Mouse (Mus musculus): ENCODE measurements around the gene Cmklr1.

Cmklr1 gene

GRCm38 (mm10) chr5:113620999-113621398 is 29.2 kb downstream of the Cmklr1 start:
- DNase-seq (ENCODE audit: low read depth, low spot score), result no peak

- DNase-seq (ENCODE audit: low read depth, low spot score), result peak; percentile 63
These were observed 30.0 kb downstream of the Cmklr1 start for GRCm38 (mm10) chr5:113620130-113620716.

GRCm38 (mm10) chr5:113619151-113619550 is 31.1 kb downstream of the Cmklr1 start:
- DNase-seq (ENCODE audit: low read depth, low spot score), result no peak

GRCm38 (mm10) chr5:113618716-113619115 is 31.5 kb downstream of the Cmklr1 start:
- DNase-seq (ENCODE audit: low read depth, low spot score), result no peak

- DNase-seq (ENCODE audit: low read depth, low spot score), result no peak
These were observed 38.4 kb downstream of the Cmklr1 start for GRCm38 (mm10) chr5:113611771-113612233.

DNA sequence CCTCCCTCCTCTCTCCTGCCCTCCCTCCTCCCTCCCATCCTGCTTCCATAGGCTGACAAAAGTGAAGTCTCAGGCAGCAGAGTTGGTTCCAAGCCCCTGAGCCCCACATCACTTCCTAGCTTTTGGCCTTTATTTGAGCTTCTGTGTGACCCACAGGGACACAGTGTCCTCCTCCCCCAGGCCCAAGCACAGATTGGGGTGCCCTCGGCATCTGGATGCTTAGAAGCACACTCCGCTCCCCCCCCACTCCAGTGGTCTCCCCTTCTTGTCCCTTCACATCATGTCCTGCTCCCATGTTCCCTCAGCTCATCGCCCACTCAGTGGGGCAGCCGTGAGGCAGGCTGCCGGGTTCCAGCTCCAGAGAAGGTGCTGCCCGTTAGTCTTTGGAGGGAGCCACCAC is 39.1 kb downstream of the Cmklr1 start:
- DNase-seq (ENCODE audit: low read depth, low spot score), result no peak

DNA sequence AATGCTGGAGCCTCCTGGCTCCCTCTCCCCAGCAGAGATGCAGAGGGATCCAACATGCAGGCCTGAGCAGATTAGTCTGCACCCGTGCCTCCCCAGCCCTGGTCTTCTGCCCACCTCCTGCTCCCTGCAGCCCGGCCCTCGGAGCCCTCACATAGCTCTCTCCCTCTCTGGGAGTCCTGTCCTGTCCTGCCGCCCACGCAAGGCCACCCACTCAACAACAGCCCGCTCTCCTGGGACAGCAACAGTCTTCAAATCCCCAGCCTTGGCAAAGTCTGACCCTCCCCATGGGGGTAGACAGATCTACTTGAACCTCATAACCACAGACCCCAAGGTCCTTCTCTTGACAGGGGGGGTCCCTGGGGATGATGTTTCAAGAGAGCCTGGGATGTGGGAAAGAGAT is 39.7 kb downstream of the Cmklr1 start:
- DNase-seq (ENCODE audit: low read depth, low spot score), result no peak

DNA sequence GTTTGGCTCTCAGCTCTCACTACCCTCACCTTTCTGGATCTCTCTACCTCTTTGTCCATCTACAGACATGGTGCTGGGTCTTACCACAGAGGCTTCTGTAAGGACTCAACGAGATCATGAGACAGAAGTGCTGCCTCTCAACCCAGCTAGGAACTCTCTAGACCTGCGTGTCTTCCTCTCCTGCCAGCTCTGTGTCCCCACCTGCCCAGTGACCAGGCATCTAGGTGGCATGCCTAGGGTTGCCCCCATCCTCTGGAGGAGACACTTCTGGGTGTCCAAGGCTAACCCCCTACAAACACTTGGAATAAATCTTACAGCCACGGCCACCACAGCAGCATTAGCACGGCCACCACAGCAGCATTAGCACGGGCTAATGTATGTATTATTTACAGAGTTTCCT is 40.3 kb downstream of the Cmklr1 start:
- no peak for DNase-seq (ENCODE audit: low read depth, low spot score)

DNA sequence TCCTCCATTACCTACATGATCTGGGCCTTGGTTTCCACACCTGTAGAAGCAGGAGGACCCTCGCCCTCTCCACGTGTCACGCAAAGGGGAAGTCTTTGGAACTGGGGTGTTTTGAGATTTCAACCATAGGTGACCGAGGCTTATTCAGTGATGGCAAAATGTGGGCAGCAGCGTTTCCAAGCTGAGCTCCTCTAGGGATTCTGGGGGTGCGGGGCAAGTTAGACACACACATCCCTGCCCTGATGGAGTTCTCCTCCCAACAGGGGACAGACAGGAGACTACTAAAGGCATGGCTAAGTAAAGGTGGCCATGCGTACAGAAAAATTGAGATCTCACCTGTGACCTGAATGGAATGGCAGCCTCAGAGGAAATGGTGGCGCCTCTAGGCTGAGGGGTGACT is 41.7 kb downstream of the Cmklr1 start:
- no peak for DNase-seq (ENCODE audit: low read depth, low spot score)

DNA sequence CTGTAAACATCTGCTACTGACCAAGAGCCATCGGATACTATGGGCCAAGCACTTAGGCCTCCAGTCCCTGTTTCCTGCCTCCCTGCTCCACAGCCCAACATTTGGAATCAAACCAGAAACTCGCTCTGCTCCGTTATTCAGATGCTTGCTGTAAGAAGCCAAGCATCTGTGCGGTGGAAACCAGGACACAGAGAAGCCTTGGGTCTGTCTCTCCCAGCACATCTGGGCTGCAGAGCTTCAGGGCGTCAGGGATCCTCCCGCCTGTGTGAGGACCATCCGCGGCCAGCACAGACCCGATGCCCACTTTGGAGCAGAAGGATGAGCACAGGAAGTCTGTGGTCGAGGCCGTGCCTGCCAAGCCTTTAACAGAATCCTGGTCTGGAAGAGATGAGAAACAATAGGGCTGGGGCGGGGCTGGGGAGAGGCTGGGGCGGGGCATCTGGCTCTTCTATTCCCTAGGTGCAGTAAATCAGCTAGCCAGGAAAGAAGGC is 42.2 kb downstream of the Cmklr1 start:
- DNase-seq (ENCODE audit: low read depth, low spot score), result peak; percentile 67

- DNase-seq (ENCODE audit: low read depth, low spot score), result no peak
These were observed 43.1 kb downstream of the Cmklr1 start for GRCm38 (mm10) chr5:113606961-113607785.

DNA sequence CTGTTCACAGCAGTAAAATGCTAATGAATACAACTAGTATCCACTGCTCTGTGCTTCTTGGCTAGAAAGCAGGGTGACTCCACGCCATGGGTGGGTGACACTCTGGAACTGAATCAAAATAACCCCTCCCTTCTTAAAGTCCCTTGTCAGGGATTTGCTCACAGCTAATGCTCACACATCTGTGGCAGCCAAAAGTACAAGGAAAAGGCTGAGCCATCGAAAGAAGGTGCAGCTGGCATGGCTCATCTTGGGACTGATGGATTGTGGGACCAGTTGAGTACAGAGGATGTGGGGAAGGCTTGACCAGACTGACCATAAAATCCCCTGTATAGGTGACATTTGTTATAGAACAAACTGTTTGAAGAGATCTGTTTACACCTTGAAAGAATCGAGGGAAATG is 44.1 kb downstream of the Cmklr1 start:
- DNase-seq (ENCODE audit: low read depth, low spot score), result no peak

- no peak for DNase-seq (ENCODE audit: low read depth, low spot score)
These were observed 45.5 kb downstream of the Cmklr1 start for GRCm38 (mm10) chr5:113604758-113605157.

DNA sequence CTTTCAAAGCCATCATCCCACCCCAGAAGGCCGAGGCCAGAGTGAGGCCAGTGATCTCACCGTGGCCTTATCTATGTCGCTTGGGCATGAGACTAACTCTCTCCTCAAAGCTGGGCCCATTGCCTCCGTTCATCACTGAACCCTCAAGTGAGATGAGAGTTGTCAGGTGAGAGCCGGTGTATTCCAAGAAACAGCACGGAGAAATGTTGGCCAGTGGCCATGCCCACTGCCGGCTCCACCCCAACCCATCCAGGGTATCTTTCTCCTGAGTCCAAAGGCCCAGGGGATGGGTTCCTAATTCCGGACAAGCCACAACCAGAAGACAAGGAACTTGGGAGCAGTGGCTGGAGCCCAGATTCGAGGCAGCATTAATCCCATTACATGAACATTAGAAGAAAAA is 46.8 kb downstream of the Cmklr1 start:
- no peak for DNase-seq (ENCODE audit: low read depth, low spot score)

- no peak for DNase-seq (ENCODE audit: low read depth, low spot score)
These were observed 49.4 kb downstream of the Cmklr1 start for GRCm38 (mm10) chr5:113600803-113601202.

DNA sequence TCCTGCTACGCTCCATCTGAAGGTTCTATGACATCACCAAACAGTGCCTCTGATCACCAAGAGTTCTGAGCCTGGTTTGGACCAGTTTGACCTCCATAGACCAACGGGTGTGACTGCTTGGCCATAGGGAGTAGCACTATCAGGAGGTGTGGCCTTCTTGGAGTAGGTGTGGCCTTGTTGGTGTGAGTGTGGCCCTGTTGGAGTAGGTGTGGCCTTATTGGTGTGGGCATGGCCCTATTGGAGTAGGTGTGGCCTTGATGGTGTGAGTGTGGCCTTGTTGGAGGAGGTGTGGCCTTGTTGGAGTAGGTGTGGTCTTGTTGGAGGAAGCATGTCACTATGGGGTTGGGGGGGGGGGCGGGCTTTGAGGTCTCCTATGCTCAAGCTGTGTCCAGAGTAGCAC is 50.0 kb downstream of the Cmklr1 start:
- DNase-seq (ENCODE audit: low read depth, low spot score), result peak; percentile 97

GRCm38 (mm10) chr5:113596780-113597353 is 53.4 kb downstream of the Cmklr1 start:
- peak; percentile 57 for DNase-seq (ENCODE audit: low read depth, low spot score)

DNA sequence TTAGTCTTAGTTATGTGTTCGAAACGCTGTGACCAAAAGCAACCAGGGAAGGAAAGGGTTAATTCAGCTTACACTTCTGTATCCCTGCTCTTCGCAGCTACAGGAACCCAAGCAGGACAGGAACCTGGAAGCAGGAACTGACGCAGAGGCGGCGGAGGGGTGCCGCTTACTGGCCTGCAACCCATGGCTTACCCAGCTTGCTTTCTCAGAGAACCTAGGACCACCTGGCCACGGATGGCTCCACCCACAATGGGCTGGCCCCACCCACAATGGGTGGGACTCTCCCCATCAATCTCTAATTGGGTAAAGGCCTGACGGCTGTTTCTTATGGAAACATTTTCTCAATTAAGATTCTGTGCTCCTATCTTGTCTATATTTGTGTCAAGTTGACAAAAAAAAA is 54.0 kb downstream of the Cmklr1 start:
- peak; percentile 88 for DNase-seq (ENCODE audit: low read depth, low spot score)

DNA sequence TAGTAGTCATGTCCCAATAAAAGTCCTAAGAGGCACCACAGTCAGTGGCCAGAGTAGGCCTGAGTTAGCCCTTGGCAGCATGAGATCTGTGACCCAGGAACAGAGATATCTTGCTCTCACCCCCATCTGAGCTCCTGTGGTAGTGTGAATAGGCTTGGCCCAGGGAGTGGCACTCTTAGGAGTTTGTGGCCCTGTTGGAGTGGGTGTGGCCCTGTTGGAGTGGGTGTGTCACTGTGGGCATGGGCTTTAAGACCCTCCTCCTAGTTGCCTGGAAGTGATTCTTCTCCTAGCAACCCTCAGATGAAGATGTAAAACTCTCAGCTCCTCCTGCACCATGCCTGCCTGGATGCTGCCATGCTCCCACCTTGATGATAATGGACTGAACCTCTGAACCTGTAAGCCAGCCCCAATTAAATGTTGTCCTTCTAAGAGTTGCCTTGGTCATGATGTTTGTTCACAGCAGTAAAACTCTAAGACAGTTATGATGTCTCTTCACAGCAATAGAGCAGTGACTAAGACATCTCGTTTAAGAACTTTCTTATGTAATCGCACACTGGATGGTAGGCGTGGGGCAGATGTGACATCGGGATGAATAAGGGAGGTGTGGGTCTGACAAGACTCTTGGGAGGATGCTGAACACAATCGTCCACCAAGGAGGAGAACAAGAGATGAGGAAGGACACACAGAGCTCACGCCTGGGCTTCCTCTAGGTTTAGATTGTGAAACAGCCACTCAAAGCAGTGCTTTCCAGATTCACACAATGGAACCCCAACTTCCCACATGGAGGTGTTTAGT is 56.1 kb downstream of the Cmklr1 start:
- DNase-seq (ENCODE audit: low read depth, low spot score), result peak; percentile 58

GRCm38 (mm10) chr5:113591751-113592230 is 58.4 kb downstream of the Cmklr1 start:
- peak; percentile 96 for DNase-seq (ENCODE audit: low read depth, low spot score)

GRCm38 (mm10) chr5:113591166-113591565 is 59.1 kb downstream of the Cmklr1 start:
- DNase-seq (ENCODE audit: low read depth, low spot score), result no peak
